Mouse (Mus musculus): ENCODE results near the gene Cdhr3.

GRCm38 (mm10) chr12:33057231-33058048 is 35.2 kb downstream of the Cdhr3 start:
- TF ChIP-seq POLR2A (IDR thresholded peaks at IDR 0.05; ENCODE audit: insufficient read depth, low read depth, low read length) (0 out of 2 replicates have a peak, but pooled peaks have one; percentile 15), CTCF (IDR thresholded peaks at IDR 0.05) (peak; percentile 65), EP300 (IDR thresholded peaks at IDR 0.05; ENCODE audit: insufficient read depth, low read depth, low read length) (0 out of 2 replicates have a peak, but pooled peaks have one; percentile 45)
